Mouse (Mus musculus): ENCODE measurements at regions not wholly inside any gene's neighbourhood (a gene's known extent, or its start where the extent isn't known, plus 50 kb on each side); places are given as distances from the start of the nearest gene placed in this dataset.

GRCm38 (mm10) chr11:18313510-18314301, 360.0 kb upstream of the Etaa1 start:
- H3K4me1 ChIP-seq = no peaks in the 10 kb centered on the region
- no peaks in the 10 kb centered on the region for H3K27me3 ChIP-seq (replicated peaks)
- H3K9ac ChIP-seq = no peak overlapping the region
- no peak overlapping the region for H3K4me2 ChIP-seq
- H3K27ac ChIP-seq = no peak overlapping the region
- peak; percentile 50 for ATAC-seq (replicated peaks)
- H3K36me3 ChIP-seq (replicated peaks) = no peaks in the 10 kb centered on the region
- no peak overlapping the region for H3K4me3 ChIP-seq
- no peaks in the 10 kb centered on the region for H3K9me3 ChIP-seq
- WGBS = 54% methylated on average over 8 of the region's 8 CpGs

DNA sequence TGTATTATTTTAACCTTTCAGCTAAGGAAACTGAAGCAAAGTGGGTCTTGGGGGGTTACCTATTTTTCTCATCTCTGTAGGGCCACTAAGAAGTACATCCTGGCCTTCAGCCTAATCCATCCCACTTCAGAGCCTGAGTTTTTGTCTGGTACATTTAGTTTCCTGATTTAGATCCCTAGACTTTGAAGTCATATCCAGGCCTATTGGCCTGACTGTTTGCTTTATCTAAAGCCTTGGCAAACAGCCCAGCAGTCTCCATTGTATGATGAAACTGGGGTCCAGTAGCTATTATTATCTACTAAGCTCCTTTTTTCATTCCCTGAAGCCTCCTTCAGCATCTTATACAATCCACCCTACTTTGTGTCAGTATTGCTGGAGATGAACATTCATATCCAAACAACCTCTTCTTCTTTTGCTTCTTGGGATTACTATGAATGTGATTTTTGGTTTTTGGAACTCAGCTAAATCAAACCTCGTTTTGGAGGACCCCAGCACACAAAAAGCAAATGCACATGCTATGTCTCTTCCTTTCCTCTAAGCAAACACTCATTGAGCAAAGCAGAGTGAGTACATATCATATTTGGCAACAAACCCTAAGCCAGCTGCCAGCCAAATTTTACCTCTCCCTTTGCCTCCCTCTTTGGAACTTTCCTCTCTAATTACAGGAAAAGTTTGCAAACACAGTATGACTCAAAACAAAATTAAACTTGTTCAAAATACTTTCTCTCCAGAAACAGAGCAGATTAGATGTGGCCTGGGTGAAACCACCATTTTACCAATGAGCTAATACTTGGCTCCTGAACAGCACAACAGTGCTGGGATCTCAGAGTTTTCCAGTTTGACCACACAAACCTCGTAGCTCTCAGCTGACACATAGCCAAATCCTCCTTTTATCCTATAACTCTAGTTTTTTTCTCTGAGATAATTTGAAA, 342.8 kb upstream of the Etaa1 start:
- Histone ChIP-seq H3K4me3 (no peak overlapping the region), H3K27ac (no peak overlapping the region), H3K9me3 (no peaks in the 10 kb centered on the region), H3K4me1 (no peaks in the 10 kb centered on the region), H3K9ac (no peak overlapping the region), H3K36me3 (replicated peaks) (no peaks in the 10 kb centered on the region), H3K4me2 (no peak overlapping the region), H3K27me3 (replicated peaks) (no peaks in the 10 kb centered on the region)
- peak; percentile 82; the same call in 1 of the 2 replicates for ATAC-seq (replicated peaks)
- WGBS = 46% methylated on average over 2 of the region's 2 CpGs

- Histone ChIP-seq H3K27me3 (replicated peaks) (no peaks in the 10 kb centered on the region), H3K4me2 (no peak overlapping the region), H3K27ac (no peak overlapping the region), H3K36me3 (replicated peaks) (no peaks in the 10 kb centered on the region), H3K9ac (no peak overlapping the region), H3K4me3 (no peak overlapping the region), H3K4me1 (no peaks in the 10 kb centered on the region), H3K9me3 (no peaks in the 10 kb centered on the region)
- 74% methylated on average over 2 of the region's 2 CpGs for WGBS
- ATAC-seq (replicated peaks) = no peak
Observed at GRCm38 (mm10) chr11:18278585-18279136, 325.0 kb upstream of the Etaa1 start.

DNA sequence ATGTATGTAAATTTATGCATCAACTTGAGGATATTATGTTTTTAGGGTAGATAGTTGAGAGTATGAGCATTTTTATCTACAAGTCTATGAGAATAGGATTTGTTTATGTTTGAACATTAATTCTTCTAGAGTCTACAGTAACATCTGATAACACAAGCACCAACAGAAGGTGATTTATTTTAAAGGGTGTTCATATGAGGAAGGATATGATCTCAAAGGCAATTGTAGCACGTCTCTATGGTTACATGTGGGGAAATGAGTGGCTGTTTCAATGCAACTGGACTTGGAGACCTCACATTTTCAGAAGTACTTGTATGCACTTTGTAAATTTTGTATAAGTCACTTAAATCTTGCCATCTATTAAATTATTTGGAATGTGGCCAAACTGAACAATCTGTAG, 318.7 kb upstream of the Etaa1 start:
- no peak overlapping the region for H3K4me2 ChIP-seq
- WGBS = 82% methylated on average over 1 of the region's 1 CpGs
- H3K27me3 ChIP-seq (replicated peaks) = no peaks in the 10 kb centered on the region
- H3K4me1 ChIP-seq = no peaks in the 10 kb centered on the region
- no peak overlapping the region for H3K4me3 ChIP-seq
- ATAC-seq (replicated peaks) = no peak
- H3K36me3 ChIP-seq (replicated peaks) = no peaks in the 10 kb centered on the region
- H3K9ac ChIP-seq = no peak overlapping the region
- no peak overlapping the region for H3K27ac ChIP-seq
- no peaks in the 10 kb centered on the region for H3K9me3 ChIP-seq

DNA sequence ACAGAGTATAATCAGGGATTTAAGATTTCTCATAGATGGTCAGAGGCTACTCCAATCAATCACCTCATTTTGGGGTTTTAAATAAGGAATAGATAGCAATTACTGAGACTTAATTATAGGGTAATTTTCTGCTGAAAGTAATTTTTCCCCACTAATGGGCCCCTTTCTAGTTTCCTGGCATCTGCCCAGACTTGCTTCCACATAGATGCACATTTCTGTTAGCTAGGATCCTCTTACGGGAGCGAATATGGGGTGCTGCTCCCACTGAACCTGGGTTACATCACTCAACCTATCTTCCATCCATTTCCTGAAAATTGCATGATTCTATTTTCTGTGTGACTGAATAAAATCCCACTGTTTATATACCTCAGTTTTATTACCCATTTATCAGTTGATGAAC, 312.5 kb upstream of the Etaa1 start:
- Histone ChIP-seq H3K27ac (no peak overlapping the region), H3K9me3 (no peaks in the 10 kb centered on the region), H3K4me3 (no peak overlapping the region), H3K27me3 (replicated peaks) (no peaks in the 10 kb centered on the region), H3K4me1 (no peaks in the 10 kb centered on the region), H3K9ac (no peak overlapping the region), H3K4me2 (no peak overlapping the region), H3K36me3 (replicated peaks) (no peaks in the 10 kb centered on the region)
- 93% methylated on average over 2 of the region's 2 CpGs for WGBS
- ATAC-seq (replicated peaks) = no peak

DNA sequence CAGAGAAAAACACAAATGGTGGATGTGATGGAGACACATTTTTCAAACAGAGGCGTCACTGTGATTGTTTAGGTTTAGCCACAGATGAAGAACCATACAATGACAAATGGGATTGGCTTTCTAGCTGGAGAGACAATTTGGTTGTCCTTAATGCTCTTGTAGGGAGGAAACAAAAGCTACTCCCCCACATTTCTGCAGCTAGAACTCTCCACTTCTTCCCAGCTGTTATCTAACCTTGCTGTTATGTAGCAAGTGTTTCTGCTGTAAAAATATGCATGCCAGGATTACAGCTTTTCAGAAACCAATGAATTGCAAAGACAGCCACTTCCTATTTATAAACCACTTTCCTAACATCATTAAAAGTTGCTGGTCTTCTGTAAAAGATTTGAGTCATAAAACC, 309.2 kb upstream of the Etaa1 start:
- Histone ChIP-seq H3K36me3 (replicated peaks) (no peaks in the 10 kb centered on the region), H3K27ac (no peak overlapping the region), H3K9ac (no peak overlapping the region), H3K27me3 (replicated peaks) (no peaks in the 10 kb centered on the region), H3K4me3 (no peak overlapping the region), H3K9me3 (no peaks in the 10 kb centered on the region), H3K4me2 (no peak overlapping the region), H3K4me1 (no peaks in the 10 kb centered on the region)
- ATAC-seq (replicated peaks) = no peak
- 83% methylated on average over 1 of the region's 1 CpGs for WGBS

- Histone ChIP-seq H3K27ac (no peak overlapping the region), H3K27me3 (replicated peaks) (no peaks in the 10 kb centered on the region), H3K4me3 (no peak overlapping the region), H3K36me3 (replicated peaks) (no peaks in the 10 kb centered on the region), H3K9ac (no peak overlapping the region), H3K9me3 (no peaks in the 10 kb centered on the region), H3K4me2 (no peak overlapping the region), H3K4me1 (no peaks in the 10 kb centered on the region)
- no peak for ATAC-seq (replicated peaks)
- 58% methylated on average over 4 of the region's 4 CpGs for WGBS
Observed at GRCm38 (mm10) chr11:18249236-18249635, 295.6 kb upstream of the Etaa1 start.

GRCm38 (mm10) chr11:18216762-18217161, 263.1 kb upstream of the Etaa1 start:
- Histone ChIP-seq H3K36me3 (replicated peaks) (no peaks in the 10 kb centered on the region), H3K9me3 (no peaks in the 10 kb centered on the region), H3K4me3 (no peak overlapping the region), H3K9ac (no peak overlapping the region), H3K27me3 (replicated peaks) (no peaks in the 10 kb centered on the region), H3K27ac (no peak overlapping the region), H3K4me2 (no peak overlapping the region), H3K4me1 (no peaks in the 10 kb centered on the region)
- no peak for ATAC-seq (replicated peaks)
- WGBS = 76% methylated on average over 4 of the region's 4 CpGs

DNA sequence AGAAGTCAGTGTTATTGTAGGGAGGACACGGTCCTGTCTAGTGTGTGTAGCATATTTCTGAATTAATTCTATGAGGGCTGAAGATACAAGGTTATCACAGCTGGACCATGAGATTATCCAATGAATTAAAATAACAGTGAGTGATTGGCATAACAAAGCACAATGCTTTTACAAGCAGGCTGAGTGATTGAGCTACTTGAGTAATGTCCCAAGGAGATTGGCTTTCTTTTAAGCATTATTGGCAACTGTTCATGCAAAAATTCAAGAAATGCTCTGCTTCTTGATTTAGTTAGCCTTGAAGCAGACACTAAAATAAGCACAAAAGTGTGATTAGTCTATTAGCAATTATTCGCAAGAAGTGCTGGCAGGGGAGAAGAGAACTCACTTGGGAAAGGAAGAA, 219.4 kb upstream of the Etaa1 start:
- Histone ChIP-seq H3K27ac (no peak overlapping the region), H3K9me3 (no peaks in the 10 kb centered on the region), H3K9ac (no peak overlapping the region), H3K4me2 (no peak overlapping the region), H3K4me1 (no peaks in the 10 kb centered on the region), H3K27me3 (replicated peaks) (no peaks in the 10 kb centered on the region), H3K36me3 (replicated peaks) (no peaks in the 10 kb centered on the region), H3K4me3 (no peak overlapping the region)
- no peak for ATAC-seq (replicated peaks)
- WGBS = 39% methylated on average over 2 of the region's 2 CpGs

DNA sequence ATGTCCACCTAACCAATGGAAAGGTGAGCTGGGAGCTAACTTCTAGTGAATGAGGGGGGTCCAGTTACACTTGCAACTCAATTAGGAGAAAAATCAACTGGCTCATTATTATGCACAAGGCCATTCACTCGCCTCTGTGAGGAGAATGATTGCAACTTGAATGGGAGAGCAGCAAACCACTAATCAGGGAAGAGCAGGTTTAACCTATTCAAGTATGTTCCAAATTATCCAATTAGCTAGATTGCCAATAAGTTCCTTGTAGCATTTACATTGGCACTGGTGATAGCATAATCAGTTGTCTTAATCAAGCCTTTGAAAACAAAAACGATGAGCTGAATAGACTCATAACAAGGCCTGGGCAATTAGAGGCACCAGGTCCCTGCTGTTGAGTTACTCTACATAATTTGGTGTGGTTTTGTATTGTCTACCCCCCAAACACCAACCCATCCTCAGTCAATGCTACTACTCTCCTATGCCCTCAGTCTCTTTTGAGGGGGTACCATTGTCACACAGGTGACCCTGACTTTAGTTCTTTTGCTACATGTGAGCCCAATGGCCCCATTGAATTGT, 217.6 kb upstream of the Etaa1 start:
- no peak for ATAC-seq (replicated peaks)
- H3K27ac ChIP-seq = no peak overlapping the region
- no peak overlapping the region for H3K4me2 ChIP-seq
- H3K4me1 ChIP-seq = no peaks in the 10 kb centered on the region
- WGBS = 46% methylated on average over 2 of the region's 2 CpGs
- H3K36me3 ChIP-seq (replicated peaks) = no peaks in the 10 kb centered on the region
- H3K9ac ChIP-seq = no peak overlapping the region
- H3K9me3 ChIP-seq = no peaks in the 10 kb centered on the region
- H3K4me3 ChIP-seq = no peak overlapping the region
- H3K27me3 ChIP-seq (replicated peaks) = no peaks in the 10 kb centered on the region

GRCm38 (mm10) chr11:18165609-18166347, 212.1 kb upstream of the Etaa1 start:
- Histone ChIP-seq H3K4me1 (no peaks in the 10 kb centered on the region), H3K36me3 (replicated peaks) (no peaks in the 10 kb centered on the region), H3K4me2 (no peak overlapping the region), H3K9ac (no peak overlapping the region), H3K9me3 (no peaks in the 10 kb centered on the region), H3K4me3 (no peak overlapping the region), H3K27me3 (replicated peaks) (no peaks in the 10 kb centered on the region), H3K27ac (no peak overlapping the region)
- no peak for ATAC-seq (replicated peaks)
- 91% methylated on average over 4 of the region's 4 CpGs for WGBS

GRCm38 (mm10) chr11:18164025-18164423, 210.3 kb upstream of the Etaa1 start:
- 59% methylated on average over 2 of the region's 2 CpGs for WGBS
- Histone ChIP-seq H3K4me1 (no peaks in the 10 kb centered on the region), H3K9ac (no peak overlapping the region), H3K36me3 (replicated peaks) (no peaks in the 10 kb centered on the region), H3K4me2 (no peak overlapping the region), H3K27ac (no peak overlapping the region), H3K27me3 (replicated peaks) (no peaks in the 10 kb centered on the region), H3K9me3 (no peaks in the 10 kb centered on the region), H3K4me3 (no peak overlapping the region)
- ATAC-seq (replicated peaks) = 0 out of 2 replicates have a peak, but pooled peaks have one; percentile 39

Data from midbrain, embryonic 15.5 days (tissue).